In genomic region chr9:14001517-14001916, GRCm38 (mm10) we compare ENCODE assay signal across 8 mouse cellular contexts.
DNase-seq lines count a peak whose midpoint lies in the region; ATAC-seq and TF ChIP-seq lines count a peak whose summit lies in the region.

No protein-coding gene starts in this region.

- no peaks in the 10 kb centered on the region for H3K36me3 ChIP-seq in forebrain, embryonic 11.5 days (ENCODE audit: control insufficient read depth, insufficient read depth, low read length)
- H3K36me3 ChIP-seq in forebrain, embryonic 16.5 days (ENCODE audit: control insufficient read depth, insufficient read depth) = no peaks in the 10 kb centered on the region
- no peaks in the 10 kb centered on the region for H3K36me3 ChIP-seq in liver, embryonic 11.5 days (ENCODE audit: control insufficient read depth, insufficient read depth, low read length)
- no peaks in the 10 kb centered on the region for H3K36me3 ChIP-seq in liver, embryonic 14.5 days (replicated peaks; ENCODE audit: control insufficient read depth, insufficient read depth, low read depth)
- no peaks in the 10 kb centered on the region for H3K36me3 ChIP-seq in hindbrain, embryonic 16.5 days (ENCODE audit: control insufficient read depth, insufficient read depth, low read length)

- H3K9ac ChIP-seq in forebrain, embryonic 11.5 days (ENCODE audit: low read length) = no peak overlapping the region
- H3K9ac ChIP-seq in forebrain, embryonic 16.5 days (replicated peaks; ENCODE audit: low read depth, low read length) = no peak overlapping the region
- no peak overlapping the region for H3K9ac ChIP-seq in liver, embryonic 11.5 days (ENCODE audit: low read depth, low read length)
- no peak overlapping the region for H3K9ac ChIP-seq in liver, embryonic 14.5 days (replicated peaks)
- H3K9ac ChIP-seq in hindbrain, embryonic 16.5 days (ENCODE audit: low read depth, low read length) = no peak overlapping the region

- no peak for TF ChIP-seq EP300 in liver, embryonic 14.5 days (IDR thresholded peaks at IDR 0.05; ENCODE audit: low read depth)

- DNase-seq in forebrain, embryonic 11.5 days (ENCODE audit: low spot score) = peak; percentile 58
- DNase-seq in liver = peak; percentile 11
- DNase-seq in liver, embryonic 11.5 days (ENCODE audit: low spot score) = no peak
- DNase-seq in ZHBTc4 (ENCODE audit: low read depth, low spot score) = peak; percentile 59
- DNase-seq in liver, embryonic 14.5 days (ENCODE audit: low read depth in 3 of 3, low spot score in 3 of 3) = no peak
- DNase-seq in ovary, postnatal 14 days (ENCODE audit: low spot score) = no peak

- no peak for ATAC-seq in forebrain, embryonic 11.5 days (replicated peaks; ENCODE audit: low FRiP score)
- no peak for ATAC-seq in forebrain, embryonic 16.5 days
- no peak for ATAC-seq in liver, embryonic 11.5 days (replicated peaks; ENCODE audit: low FRiP score)
- no peak for ATAC-seq in liver, embryonic 14.5 days (ENCODE audit: insufficient read depth)
- ATAC-seq in hindbrain, embryonic 16.5 days = no peak

- H3K27ac ChIP-seq in forebrain, embryonic 11.5 days (ENCODE audit: low read depth, low read length) = no peak overlapping the region
- H3K27ac ChIP-seq in forebrain, embryonic 16.5 days (ENCODE audit: low read length) = no peak overlapping the region
- H3K27ac ChIP-seq in liver, embryonic 11.5 days (ENCODE audit: low read depth, low read length) = no peak overlapping the region
- H3K27ac ChIP-seq in liver, embryonic 14.5 days = no peak overlapping the region
- no peak overlapping the region for H3K27ac ChIP-seq in hindbrain, embryonic 16.5 days (ENCODE audit: low read depth, low read length)

- no peaks in the 10 kb centered on the region for H3K4me1 ChIP-seq in forebrain, embryonic 11.5 days (replicated peaks; ENCODE audit: control insufficient read depth, insufficient read depth, low read length)
- peaks cover 8% of the 10 kb centered on the region for H3K4me1 ChIP-seq in forebrain, embryonic 16.5 days (replicated peaks; ENCODE audit: control insufficient read depth, insufficient read depth, low read length)
- no peaks in the 10 kb centered on the region for H3K4me1 ChIP-seq in liver, embryonic 11.5 days (replicated peaks; ENCODE audit: control insufficient read depth, insufficient read depth, low read length)
- peaks cover 0 to 2% of the 10 kb centered on the region in 2 experiments; a peak in 1 of 4 replicates for H3K4me1 ChIP-seq in liver, embryonic 14.5 days (replicated peaks; ENCODE audit: control insufficient read depth in 2 of 2, insufficient read depth in 2 of 2, low read length in 1 of 2)
- H3K4me1 ChIP-seq in hindbrain, embryonic 16.5 days (ENCODE audit: control insufficient read depth, insufficient read depth, low read depth, low read length) = no peaks in the 10 kb centered on the region

- no peak overlapping the region for H3K4me2 ChIP-seq in forebrain, embryonic 11.5 days (ENCODE audit: low read depth, low read length, severe bottlenecking)
- H3K4me2 ChIP-seq in forebrain, embryonic 16.5 days (ENCODE audit: low read length) = no peak overlapping the region
- no peak overlapping the region for H3K4me2 ChIP-seq in liver, embryonic 11.5 days
- no peak overlapping the region for H3K4me2 ChIP-seq in liver, embryonic 14.5 days (ENCODE audit: low read depth)
- no peak overlapping the region for H3K4me2 ChIP-seq in hindbrain, embryonic 16.5 days (ENCODE audit: low read length)

- no peaks in the 10 kb centered on the region for H3K27me3 ChIP-seq in forebrain, embryonic 11.5 days (ENCODE audit: control insufficient read depth, insufficient read depth, low read length)
- H3K27me3 ChIP-seq in forebrain, embryonic 16.5 days (replicated peaks; ENCODE audit: control insufficient read depth, insufficient read depth, low read length) = no peaks in the 10 kb centered on the region
- no peaks in the 10 kb centered on the region for H3K27me3 ChIP-seq in liver, embryonic 11.5 days (replicated peaks; ENCODE audit: control insufficient read depth, insufficient read depth, low read length)
- no peaks in the 10 kb centered on the region for H3K27me3 ChIP-seq in liver, embryonic 14.5 days (ENCODE audit: control insufficient read depth, insufficient read depth, low read length)
- no peaks in the 10 kb centered on the region for H3K27me3 ChIP-seq in hindbrain, embryonic 16.5 days (replicated peaks; ENCODE audit: control insufficient read depth, insufficient read depth, low read length)

- peak; percentile 50 for TF ChIP-seq CTCF in liver, embryonic 14.5 days (IDR thresholded peaks at IDR 0.05; ENCODE audit: low read depth)

- H3K4me3 ChIP-seq in forebrain, embryonic 11.5 days (ENCODE audit: low read depth, low read length) = no peak overlapping the region
- no peak overlapping the region for H3K4me3 ChIP-seq in forebrain, embryonic 16.5 days (replicated peaks; ENCODE audit: low read length)
- H3K4me3 ChIP-seq in liver, embryonic 11.5 days (ENCODE audit: low read depth, low read length) = no peak overlapping the region
- no peak overlapping the region for H3K4me3 ChIP-seq in liver, embryonic 14.5 days (ENCODE audit: insufficient read depth in 1 of 2, low read depth in 2 of 2, low read length in 2 of 2)
- no peak overlapping the region for H3K4me3 ChIP-seq in hindbrain, embryonic 16.5 days (ENCODE audit: low read length)

- 82% methylated on average over 7 of the region's 7 CpGs for WGBS in forebrain, embryonic 11.5 days
- whole genome bisulfite sequencing in forebrain, embryonic 16.5 days = 82% methylated on average over 7 of the region's 7 CpGs
- WGBS in liver, embryonic 11.5 days = 76% methylated on average over 7 of the region's 7 CpGs
- WGBS in liver, embryonic 14.5 days (ENCODE audit: insufficient replicate concordance) = 60% methylated on average over 7 of the region's 7 CpGs
- WGBS in hindbrain, embryonic 16.5 days = 78% methylated on average over 7 of the region's 7 CpGs

- H3K9me3 ChIP-seq in forebrain, embryonic 11.5 days (ENCODE audit: control insufficient read depth, low read length) = no peaks in the 10 kb centered on the region
- no peaks in the 10 kb centered on the region for H3K9me3 ChIP-seq in forebrain, embryonic 16.5 days (ENCODE audit: control insufficient read depth, low read length)
- no peaks in the 10 kb centered on the region for H3K9me3 ChIP-seq in liver, embryonic 11.5 days (ENCODE audit: control insufficient read depth, low read length)
- H3K9me3 ChIP-seq in liver, embryonic 14.5 days (ENCODE audit: control insufficient read depth, low read length) = no peaks in the 10 kb centered on the region
- H3K9me3 ChIP-seq in hindbrain, embryonic 16.5 days (ENCODE audit: control insufficient read depth, low read length) = no peaks in the 10 kb centered on the region

Comparison
In these comparisons a context has a peak if more than half of its experiments do, and no peak if none do; other contexts are left out.
1. DNase-seq: peak in forebrain, embryonic 11.5 days (single experiment), liver (single experiment) and ZHBTc4 (single experiment); none in liver, embryonic 11.5 days (single experiment), liver, embryonic 14.5 days (0 of 3) and ovary, postnatal 14 days (single experiment).